Mouse (Mus musculus): Measurements from ENCODE around the gene Olfr527.

Olfr527 gene

DNA sequence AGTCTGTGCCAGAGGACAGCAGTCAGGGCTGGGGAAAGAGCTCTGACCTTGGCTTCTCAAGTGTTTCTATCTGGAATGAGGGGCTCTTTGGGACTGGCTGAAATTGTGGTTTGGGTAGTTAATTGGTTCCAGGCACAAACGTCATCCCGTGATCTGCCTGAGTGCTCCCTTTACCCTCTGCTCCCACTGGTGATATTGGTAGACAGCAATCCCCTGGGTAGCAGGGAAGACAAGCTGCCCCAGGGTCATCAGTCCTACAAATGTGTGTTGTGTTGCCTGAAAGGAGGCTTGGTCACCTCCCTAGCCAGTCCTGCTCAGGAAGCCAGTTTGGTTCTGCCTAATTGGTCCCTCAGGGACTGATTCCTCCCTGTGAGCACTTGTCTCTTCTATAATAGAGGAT is at the start of gene Olfr527:
TSS of gene Olfr527 (plus strand) at position 301 of the 400 bp plus-strand sequence.
- no peak for DNase-seq (ENCODE audit: low read depth in 2 of 2, low spot score in 2 of 2)

DNA sequence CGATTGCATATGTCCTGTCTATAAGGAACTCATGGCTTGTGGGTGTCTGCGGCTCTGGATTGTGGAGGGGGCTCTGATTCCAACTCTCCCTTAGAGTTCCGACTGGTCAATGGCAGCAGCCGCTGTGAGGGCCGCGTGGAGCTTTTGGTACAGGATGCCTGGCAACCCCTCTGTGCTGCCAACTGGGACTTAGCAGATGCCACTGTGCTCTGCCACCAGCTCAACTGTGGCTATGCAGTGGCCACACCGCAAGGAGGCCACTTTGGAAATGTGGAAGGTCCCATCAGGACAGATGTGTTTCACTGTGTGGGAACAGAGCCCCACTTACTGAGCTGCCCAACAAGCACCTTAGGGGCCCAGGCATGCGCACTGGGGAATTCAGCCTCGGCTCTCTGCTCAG is 38.1 kb upstream of the Olfr527 start:
- DNase-seq (ENCODE audit: low read depth in 2 of 2, low spot score in 2 of 2), result no peak

GRCm38 (mm10) chr7:140296876-140297275 is 36.9 kb upstream of the Olfr527 start:
- DNase-seq (ENCODE audit: low read depth in 2 of 2, low spot score in 2 of 2), result no peak

GRCm38 (mm10) chr7:140299416-140299815 is 34.4 kb upstream of the Olfr527 start:
- no peak for DNase-seq (ENCODE audit: low read depth in 2 of 2, low spot score in 2 of 2)

DNA sequence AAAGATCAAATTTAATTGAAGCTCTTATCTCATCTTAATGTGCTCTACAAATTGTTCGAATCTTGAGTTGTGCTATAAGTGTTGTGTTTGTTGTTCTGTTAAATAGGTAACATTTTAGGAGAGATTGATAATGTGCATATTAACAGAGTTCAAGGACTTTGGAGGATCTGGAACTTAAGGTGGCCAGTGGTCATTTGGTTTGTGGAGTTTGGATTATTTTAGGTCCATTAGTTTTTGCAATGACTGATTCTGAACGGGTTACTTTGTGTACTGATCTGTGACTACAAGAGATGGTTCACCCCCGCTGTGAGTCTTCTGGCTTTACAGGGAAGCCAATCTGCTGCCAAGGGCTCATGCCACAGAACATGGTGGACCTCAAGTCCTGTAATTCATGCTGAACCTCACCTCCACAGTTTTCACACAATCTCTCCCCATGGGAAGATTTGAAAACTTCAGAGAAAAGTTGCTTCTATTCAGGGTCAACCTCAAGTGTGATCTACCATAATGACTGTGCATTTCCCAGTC is 13.9 kb upstream of the Olfr527 start:
- no peak for DNase-seq (ENCODE audit: low read depth in 2 of 2, low spot score in 2 of 2)

- DNase-seq (ENCODE audit: low read depth in 2 of 2, low spot score in 2 of 2), result no peak
Measured at GRCm38 (mm10) chr7:140320558-140320957, 13.3 kb upstream of the Olfr527 start, which contains the start of gene Olfr525. Gene Olfr525 (plus strand): TSS chr7:140320858.

DNA sequence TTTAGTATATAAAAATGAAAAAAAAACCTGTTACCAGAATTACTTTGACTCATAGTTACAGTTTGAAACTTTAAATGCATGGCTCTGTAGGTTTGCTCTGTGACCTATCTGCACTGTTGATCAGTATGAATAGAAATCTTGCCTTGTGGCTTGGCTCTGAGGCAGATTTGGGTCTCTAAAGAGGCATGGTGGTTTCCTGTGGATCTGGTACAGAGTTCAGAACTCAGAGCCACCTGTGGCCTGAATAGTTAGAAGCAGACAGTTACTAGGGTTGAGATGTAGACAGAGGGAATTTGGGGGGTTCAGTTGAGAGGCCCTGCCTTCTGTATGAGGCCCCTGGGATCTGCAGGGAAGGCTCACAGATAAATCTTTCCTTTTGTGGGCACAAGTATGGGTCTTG is 12.7 kb upstream of the Olfr527 start:
- no peak for DNase-seq (ENCODE audit: low read depth in 2 of 2, low spot score in 2 of 2)

DNA sequence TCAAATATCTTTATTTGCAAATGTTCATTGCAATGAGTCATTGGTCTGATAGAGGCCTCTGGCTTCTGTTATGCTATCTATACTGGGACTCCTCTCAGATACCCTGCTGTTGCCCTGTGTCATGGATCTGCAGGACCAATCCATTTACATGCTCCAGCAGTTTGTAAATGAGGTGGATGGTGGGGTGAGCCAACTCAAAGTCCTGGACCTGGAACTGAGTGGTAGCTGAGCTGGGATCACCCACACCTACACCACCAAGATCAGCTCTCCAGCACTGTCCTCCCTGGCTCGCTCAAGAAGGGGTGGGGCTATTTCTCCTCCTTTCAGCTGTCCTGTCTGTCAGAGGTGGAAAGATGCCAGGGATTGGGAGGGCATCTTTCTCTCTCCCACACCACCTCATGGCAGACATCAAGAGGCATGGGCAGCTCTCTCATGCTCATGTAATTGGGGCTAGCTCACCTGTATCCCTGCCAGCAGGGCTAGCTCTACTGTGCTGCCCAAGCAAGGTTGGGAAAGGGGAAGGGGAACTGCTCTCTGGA is 4.0 kb upstream of the Olfr527 start:
- DNase-seq (ENCODE audit: low read depth in 2 of 2, low spot score in 2 of 2), result no peak

- DNase-seq (ENCODE audit: low read depth in 2 of 2, low spot score in 2 of 2), result no peak
Measured at GRCm38 (mm10) chr7:140361571-140361970, 27.8 kb downstream of the Olfr527 start, which contains the start of gene Olfr60. Gene Olfr60 (minus strand): TSS chr7:140361671.

DNA sequence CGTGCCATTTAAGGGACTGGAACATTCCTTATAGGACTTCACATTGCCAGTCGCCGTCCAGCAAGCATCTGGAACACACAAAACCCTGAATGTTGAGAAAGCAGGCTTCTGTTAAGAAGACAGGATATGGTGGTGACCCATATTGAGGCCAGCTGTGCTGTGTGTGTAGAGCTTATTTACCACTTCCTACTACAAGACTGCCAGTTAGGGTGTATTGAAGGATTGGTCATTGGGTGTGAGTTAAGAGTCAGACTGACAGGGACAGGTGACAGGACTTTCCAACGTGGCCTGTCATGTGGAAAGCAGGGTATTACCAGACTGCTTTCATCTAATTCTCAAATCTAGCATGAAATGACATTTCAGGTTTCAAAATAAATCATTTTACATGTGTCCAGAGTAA is 40.5 kb downstream of the Olfr527 start:
- no peak for DNase-seq (ENCODE audit: low read depth in 2 of 2, low spot score in 2 of 2)

- no peak for DNase-seq (ENCODE audit: low read depth in 2 of 2, low spot score in 2 of 2)
Measured at GRCm38 (mm10) chr7:140376231-140376630, 42.4 kb downstream of the Olfr527 start, which contains the start of gene Olfr530. Gene Olfr530 (minus strand): TSS chr7:140376331.

DNA sequence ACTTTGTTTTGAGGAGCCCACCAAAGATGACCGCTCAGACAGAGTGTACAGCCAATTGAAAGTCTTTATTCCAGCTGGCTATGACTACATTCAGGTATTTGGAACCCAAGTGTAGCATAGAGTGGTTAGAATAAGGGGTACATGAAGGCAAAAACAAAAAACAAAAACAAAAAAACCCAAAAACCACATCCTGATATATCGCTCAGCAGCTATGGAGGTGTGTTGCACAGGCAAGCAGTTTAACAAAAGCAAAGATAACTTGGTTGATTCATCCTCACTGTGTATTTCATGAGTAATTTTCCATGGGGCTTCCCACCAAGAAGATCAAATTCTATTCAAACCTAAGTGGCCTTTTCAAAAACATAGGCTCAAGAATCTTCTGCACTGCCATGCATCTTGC is 43.1 kb downstream of the Olfr527 start:
- DNase-seq (ENCODE audit: low read depth in 2 of 2, low spot score in 2 of 2), result no peak
